28 mouse cellular contexts compared by ENCODE assay signal in genomic region chr19:4566880-4567279, GRCm38 (mm10). TPM values are rescaled to one million over a fixed set of nuclear protein-coding genes. Genes with fewer than 3 reads are reported as not detected.
A peak's percentile ranks its signal among the peaks of the same experiment; 100 is the strongest.
DNase-seq lines count a peak whose midpoint lies in the region; ATAC-seq and TF ChIP-seq lines count a peak whose summit lies in the region.
"Had no signal": no experiment of that assay in that cellular context is flagged by ENCODE, and none has a peak within 500 bp of the region (broad histone marks: within the 10 kb centered on the region; RNA-seq: fewer than 3 reads in every experiment).

No protein-coding gene starts in this region.

- no peaks in the 10 kb centered on the region for H3K9me3 ChIP-seq in stomach, embryonic 14.5 days (ENCODE audit: control insufficient read depth, low read depth, low read length)
- no peaks in the 10 kb centered on the region for H3K9me3 ChIP-seq in stomach, postnatal 0 days (ENCODE audit: control insufficient read depth, low read length)
- no peaks in the 10 kb centered on the region for H3K9me3 ChIP-seq in liver, embryonic 11.5 days (ENCODE audit: control insufficient read depth, low read length)
- H3K9me3 ChIP-seq in liver, embryonic 16.5 days (replicated peaks; ENCODE audit: control insufficient read depth, low read length): no peaks in the 10 kb centered on the region
- H3K9me3 ChIP-seq in intestine, embryonic 15.5 days: no peaks in the 10 kb centered on the region
- H3K9me3 ChIP-seq: embryonic facial prominence, embryonic 13.5 days; forebrain, embryonic 12.5 days; heart, embryonic 13.5 days; neural tube, embryonic 12.5 days had no signal

- H3K36me3 ChIP-seq in stomach, embryonic 14.5 days (ENCODE audit: control insufficient read depth, insufficient read depth, low read length): no peaks in the 10 kb centered on the region
- no peaks in the 10 kb centered on the region for H3K36me3 ChIP-seq in stomach, postnatal 0 days (ENCODE audit: control insufficient read depth, insufficient read depth, low read length)
- H3K36me3 ChIP-seq in liver, embryonic 11.5 days (ENCODE audit: control insufficient read depth, insufficient read depth, low read length): no peaks in the 10 kb centered on the region
- no peaks in the 10 kb centered on the region for H3K36me3 ChIP-seq in liver, embryonic 16.5 days (ENCODE audit: control insufficient read depth, insufficient read depth)
- no peaks in the 10 kb centered on the region for H3K36me3 ChIP-seq in intestine, embryonic 15.5 days
- H3K36me3 ChIP-seq: embryonic facial prominence, embryonic 13.5 days; forebrain, embryonic 12.5 days; heart, embryonic 13.5 days; neural tube, embryonic 12.5 days had no signal

- DNase-seq in stomach, postnatal 0 days (ENCODE audit: low spot score): no peak
- no peak for DNase-seq in liver, embryonic 11.5 days (ENCODE audit: low spot score)
- DNase-seq in layer of hippocampus, postnatal 36 days: no peak
- DNase-seq in layer of hippocampus, postnatal 10 days (ENCODE audit: low spot score in 2 of 2): no peak
- DNase-seq: adrenal gland, postnatal 10 days; cerebellum, adult 11-12 months; cerebellum, adult 9-11 months; forebrain, postnatal 0 days; heart, postnatal 10 days; kidney, adult 9 months; kidney, postnatal 10 days; left cerebral cortex, postnatal 4 days; lung, postnatal 4 days; right cerebral cortex, adult 18-20 months; spleen, adult 18-20 months had no signal

- no peak overlapping the region for H3K9ac ChIP-seq in stomach, embryonic 14.5 days (replicated peaks; ENCODE audit: low read depth, low read length)
- no peak overlapping the region for H3K9ac ChIP-seq in stomach, postnatal 0 days (ENCODE audit: low read length)
- H3K9ac ChIP-seq in liver, embryonic 11.5 days (ENCODE audit: low read depth, low read length): no peak overlapping the region
- H3K9ac ChIP-seq in liver, embryonic 16.5 days (ENCODE audit: low read depth, low read length): peak overlapping the region; percentile 57
- H3K9ac ChIP-seq in intestine, embryonic 15.5 days: no peak overlapping the region
- H3K9ac ChIP-seq: embryonic facial prominence, embryonic 13.5 days; forebrain, embryonic 12.5 days; forebrain, postnatal 0 days; heart, embryonic 13.5 days; neural tube, embryonic 12.5 days had no signal

- no peak overlapping the region for H3K27ac ChIP-seq in stomach, embryonic 14.5 days (ENCODE audit: low read length)
- H3K27ac ChIP-seq in stomach, postnatal 0 days (replicated peaks): no peak overlapping the region
- peak overlapping the region; percentile 34; the same call in 1 of the 2 replicates for H3K27ac ChIP-seq in liver, embryonic 11.5 days (ENCODE audit: low read depth, low read length)
- H3K27ac ChIP-seq in liver, embryonic 16.5 days (ENCODE audit: low read length): peak overlapping the region; percentile 99
- no peak overlapping the region for H3K27ac ChIP-seq in intestine, embryonic 15.5 days
- H3K27ac ChIP-seq: embryonic facial prominence, embryonic 13.5 days; forebrain, embryonic 12.5 days; heart, embryonic 13.5 days; neural tube, embryonic 12.5 days had no signal

- ATAC-seq in stomach, embryonic 14.5 days (ENCODE audit: insufficient number of reproducible peaks, insufficient read depth, low FRiP score, low read depth): peak; percentile 23; the same call in 1 of the 2 replicates
- ATAC-seq in stomach, postnatal 0 days (ENCODE audit: low FRiP score, low TSS enrichment): no peak
- ATAC-seq in liver, embryonic 11.5 days (replicated peaks; ENCODE audit: low FRiP score): peak; percentile 71
- ATAC-seq in liver, embryonic 16.5 days (ENCODE audit: low read depth): peak; percentile 65
- ATAC-seq in intestine, embryonic 15.5 days: no peak
- ATAC-seq in inflammation-experienced regulatory T-cells, adult 6 months: no peak
- ATAC-seq: forebrain, postnatal 0 days; hindbrain, embryonic 16.5 days; intestine, embryonic 16.5 days; midbrain, embryonic 16.5 days; Patski had no signal

- TF ChIP-seq EP300 in stomach, postnatal 0 days (optimal IDR thresholded peaks at IDR 0.05): no peak

- no peak overlapping the region for H3K4me3 ChIP-seq in stomach, embryonic 14.5 days (ENCODE audit: low read depth, low read length)
- H3K4me3 ChIP-seq in stomach, postnatal 0 days (ENCODE audit: low read depth, low read length): no peak overlapping the region
- H3K4me3 ChIP-seq in liver, embryonic 11.5 days (ENCODE audit: low read depth, low read length): no peak overlapping the region
- no peak overlapping the region for H3K4me3 ChIP-seq in liver, embryonic 16.5 days (ENCODE audit: low read depth, low read length)
- no peak overlapping the region for H3K4me3 ChIP-seq in intestine, embryonic 15.5 days (replicated peaks)
- H3K4me3 ChIP-seq: embryonic facial prominence, embryonic 13.5 days; erythroblast, embryonic 14.5 days; forebrain, embryonic 12.5 days; heart, embryonic 13.5 days; neural tube, embryonic 12.5 days had no signal

- 84% methylated on average over 2 of the region's 2 CpGs for WGBS in stomach, embryonic 14.5 days
- 88% methylated on average over 2 of the region's 2 CpGs for WGBS in stomach, postnatal 0 days
- 71% methylated on average over 2 of the region's 2 CpGs for WGBS in liver, embryonic 11.5 days
- 51% methylated on average over 2 of the region's 2 CpGs for WGBS in liver, embryonic 16.5 days (ENCODE audit: insufficient replicate concordance)
- WGBS in intestine, embryonic 15.5 days: 78% methylated on average over 2 of the region's 2 CpGs

- no peak overlapping the region for H3K4me2 ChIP-seq in stomach, embryonic 14.5 days (replicated peaks; ENCODE audit: low read depth, low read length)
- no peak overlapping the region for H3K4me2 ChIP-seq in stomach, postnatal 0 days (replicated peaks; ENCODE audit: low read depth)
- no peak overlapping the region for H3K4me2 ChIP-seq in liver, embryonic 11.5 days
- peak overlapping the region; percentile 6; the same call in 1 of the 2 replicates for H3K4me2 ChIP-seq in liver, embryonic 16.5 days (ENCODE audit: low read depth, low read length)
- H3K4me2 ChIP-seq in intestine, embryonic 15.5 days (replicated peaks): no peak overlapping the region
- H3K4me2 ChIP-seq: embryonic facial prominence, embryonic 13.5 days; forebrain, embryonic 12.5 days; heart, embryonic 13.5 days; neural tube, embryonic 12.5 days had no signal

- no peak for TF ChIP-seq CTCF in stomach, postnatal 0 days (IDR thresholded peaks at IDR 0.05; ENCODE audit: low read depth)

- no peaks in the 10 kb centered on the region for H3K27me3 ChIP-seq in stomach, embryonic 14.5 days (ENCODE audit: control insufficient read depth, insufficient read depth, low read length)
- no peaks in the 10 kb centered on the region for H3K27me3 ChIP-seq in stomach, postnatal 0 days (ENCODE audit: control insufficient read depth, insufficient read depth, low read length)
- no peaks in the 10 kb centered on the region for H3K27me3 ChIP-seq in liver, embryonic 11.5 days (replicated peaks; ENCODE audit: control insufficient read depth, insufficient read depth, low read length)
- no peaks in the 10 kb centered on the region for H3K27me3 ChIP-seq in liver, embryonic 16.5 days (ENCODE audit: control insufficient read depth, insufficient read depth, low read depth, low read length)
- no peaks in the 10 kb centered on the region for H3K27me3 ChIP-seq in intestine, embryonic 15.5 days (replicated peaks)
- H3K27me3 ChIP-seq: embryonic facial prominence, embryonic 13.5 days; forebrain, embryonic 12.5 days; heart, embryonic 13.5 days; neural tube, embryonic 12.5 days; Patski had no signal

- H3K4me1 ChIP-seq in stomach, embryonic 14.5 days (ENCODE audit: control insufficient read depth, insufficient read depth, low read length): no peaks in the 10 kb centered on the region
- H3K4me1 ChIP-seq in stomach, postnatal 0 days (replicated peaks; ENCODE audit: control insufficient read depth, insufficient read depth): no peaks in the 10 kb centered on the region
- H3K4me1 ChIP-seq in liver, embryonic 11.5 days (replicated peaks; ENCODE audit: control insufficient read depth, insufficient read depth, low read length): peaks cover 23% of the 10 kb centered on the region
- peaks cover 83% of the 10 kb centered on the region for H3K4me1 ChIP-seq in liver, embryonic 16.5 days (ENCODE audit: control insufficient read depth, low read depth, low read length)
- H3K4me1 ChIP-seq in intestine, embryonic 15.5 days (replicated peaks): no peaks in the 10 kb centered on the region
- H3K4me1 ChIP-seq: embryonic facial prominence, embryonic 13.5 days; neural tube, embryonic 12.5 days had no signal

RNA-seq across cellular contexts. Expression of gene Lrfn4, which starts 48.6 kb away (rescaled TPM):
- polyA plus RNA-seq in stomach, embryonic 14.5 days (2014; fragmentation: Nextera tagmentation; extraction: Ambion mirVana): 8.3 and 11.3 TPM in 2 replicates
- 4.3 and 5.0 TPM in 2 replicates for polyA plus RNA-seq in stomach, postnatal 0 days (2015; fragmentation: Nextera tagmentation; extraction: Ambion mirVana)
- 2.2 and 3.3 TPM in 2 replicates for polyA plus RNA-seq in liver, embryonic 11.5 days (2014; fragmentation: Nextera tagmentation; extraction: Ambion mirVana)
- polyA plus RNA-seq in liver, embryonic 16.5 days (2015; fragmentation: Nextera tagmentation; extraction: Ambion mirVana): 0.23 and 0.28 TPM in 2 replicates
- 10 to 100 TPM; 35.0 to 35.3 TPM for total RNA-seq in layer of hippocampus, postnatal 36 days (2021)
- polyA plus RNA-seq in intestine, embryonic 15.5 days (2015; fragmentation: Nextera tagmentation; extraction: Ambion mirVana): 6.5 and 7.8 TPM in 2 replicates
- 10 to 100 TPM; 67.0 to 67.3 TPM for total RNA-seq in layer of hippocampus, postnatal 10 days (2021)
- under 1 TPM in 1 of 3 experiments, not detected in 2; 0.18 TPM for polyA plus RNA-seq in inflammation-experienced regulatory T-cells, adult 6 months (2017; shearing (Covaris generic))

RNA-seq across cellular contexts. Expression of gene Pcx, which starts 56.6 kb away (rescaled TPM):
- 11.4 and 12.7 TPM in 2 replicates for polyA plus RNA-seq in stomach, embryonic 14.5 days (2014; fragmentation: Nextera tagmentation; extraction: Ambion mirVana)
- 28.9 and 33.9 TPM in 2 replicates for polyA plus RNA-seq in stomach, postnatal 0 days (2015; fragmentation: Nextera tagmentation; extraction: Ambion mirVana)
- polyA plus RNA-seq in liver, embryonic 11.5 days (2014; fragmentation: Nextera tagmentation; extraction: Ambion mirVana): 18.6 and 21.0 TPM in 2 replicates
- 88.7 and 118 TPM in 2 replicates for polyA plus RNA-seq in liver, embryonic 16.5 days (2015; fragmentation: Nextera tagmentation; extraction: Ambion mirVana)
- total RNA-seq in layer of hippocampus, postnatal 36 days (2021): 10 to 100 TPM; 56.1 to 61.9 TPM
- 11.8 and 15.0 TPM in 2 replicates for polyA plus RNA-seq in intestine, embryonic 15.5 days (2015; fragmentation: Nextera tagmentation; extraction: Ambion mirVana)
- 10 to 100 TPM; 39.4 to 47.9 TPM for total RNA-seq in layer of hippocampus, postnatal 10 days (2021)
- 1 to 10 TPM in 1 of 3 experiments, under 1 TPM in 2; 0.67 to 1.3 (median 0.69) TPM for polyA plus RNA-seq in inflammation-experienced regulatory T-cells, adult 6 months (2017; shearing (Covaris generic))

RNA-seq across cellular contexts. Expression of gene Rce1, which starts 58.6 kb away (rescaled TPM):
- 62.2 and 69.6 TPM in 2 replicates for polyA plus RNA-seq in stomach, embryonic 14.5 days (2014; fragmentation: Nextera tagmentation; extraction: Ambion mirVana)
- 46.4 and 49.4 TPM in 2 replicates for polyA plus RNA-seq in stomach, postnatal 0 days (2015; fragmentation: Nextera tagmentation; extraction: Ambion mirVana)
- 52.5 and 52.9 TPM in 2 replicates for polyA plus RNA-seq in liver, embryonic 11.5 days (2014; fragmentation: Nextera tagmentation; extraction: Ambion mirVana)
- 22.5 and 23.5 TPM in 2 replicates for polyA plus RNA-seq in liver, embryonic 16.5 days (2015; fragmentation: Nextera tagmentation; extraction: Ambion mirVana)
- 10 to 100 TPM; 23.9 to 26.0 TPM for total RNA-seq in layer of hippocampus, postnatal 36 days (2021)
- 61.5 and 68.8 TPM in 2 replicates for polyA plus RNA-seq in intestine, embryonic 15.5 days (2015; fragmentation: Nextera tagmentation; extraction: Ambion mirVana)
- 10 to 100 TPM; 19.8 to 20.9 TPM for total RNA-seq in layer of hippocampus, postnatal 10 days (2021)
- polyA plus RNA-seq in inflammation-experienced regulatory T-cells, adult 6 months (2017; shearing (Covaris generic)): 10 to 100 TPM; 41.4 to 48.1 (median 42.1) TPM

Comparison
In these comparisons a context has a peak if more than half of its experiments do, and no peak if none do; other contexts are left out.
1. ATAC-seq: peak in stomach, embryonic 14.5 days (single experiment), liver, embryonic 11.5 days (single experiment) and liver, embryonic 16.5 days (single experiment); none in stomach, postnatal 0 days (single experiment), intestine, embryonic 15.5 days (single experiment) and inflammation-experienced regulatory T-cells, adult 6 months (single experiment).
2. H3K27ac ChIP-seq: peak in liver, embryonic 11.5 days (single experiment) and liver, embryonic 16.5 days (single experiment); none in stomach, embryonic 14.5 days (single experiment), stomach, postnatal 0 days (single experiment) and intestine, embryonic 15.5 days (single experiment).